Mouse (Mus musculus) liver, embryonic 14.5 days (tissue): Measurements from ENCODE around the gene Zfp579. TPM values are rescaled to one million over a fixed set of nuclear protein-coding genes. Genes with fewer than 3 reads are reported as not detected.

Experiments used
- ATAC-seq: fragments of 200-750 bp; cut with Nextera tagmentation; 2 replicates; pipeline ENCODE4 v1.8.0; 2017; ENCODE audit warnings: moderate number of reproducible peaks, mild to moderate bottlenecking, moderate library complexity; ENCODE audit not compliant: insufficient read depth
- DNase-seq, 3 experiments: peaks; one replicate each; pipeline ENCODE4 v3.0.0-alpha.2; 2012 to 2013; ENCODE audit warnings: low read depth in 3 of 3, low spot score in 3 of 3
- H3K27ac ChIP-seq: fragments of 300-500 bp; sonication (generic); 2 replicates; pipeline ENCODE4 v1.5.1; 2014; ENCODE audit warnings: moderate library complexity, mild to moderate bottlenecking, control low read depth, inconsistent platforms
- H3K27me3 ChIP-seq: fragments of 300-500 bp; sonication (generic); 2 replicates; pipeline ENCODE4 v1.6.1; 2014; ENCODE audit warnings: mild to moderate bottlenecking, low read length, moderate library complexity; ENCODE audit not compliant: control insufficient read depth, insufficient read depth
- H3K36me3 ChIP-seq: fragments of 300-500 bp; sonication (generic); replicated peaks from 2 replicates; pipeline ENCODE4 v1.6.1; 2014; ENCODE audit warnings: low read depth; ENCODE audit not compliant: control insufficient read depth, insufficient read depth
- H3K4me1 ChIP-seq, 2 experiments: fragments of 200-500 bp in 1 of 2; fragments of 300-500 bp in 1 of 2; sonication (generic) in 1 of 2; replicated peaks; 2 replicates each; pipeline ENCODE4 v1.6.1; 2012 to 2014; ENCODE audit warnings: antibody characterized with exemption in 1 of 2, inconsistent platforms in 1 of 2, low read length in 1 of 2; ENCODE audit not compliant: control insufficient read depth in 2 of 2, insufficient read depth in 2 of 2
- H3K4me2 ChIP-seq: fragments of 300-500 bp; sonication (generic); 2 replicates; pipeline ENCODE4 v1.6.1; 2014; ENCODE audit warnings: low read depth, mild to moderate bottlenecking, control low read depth, moderate library complexity
- H3K4me3 ChIP-seq, 2 experiments: fragments of 200-500 bp in 1 of 2; fragments of 300-500 bp in 1 of 2; sonication (generic) in 1 of 2; 2 replicates each; pipeline ENCODE4 v1.5.1; 2012 to 2014; ENCODE audit warnings: low read depth in 2 of 2, low read length in 2 of 2, mild to moderate bottlenecking in 2 of 2, control low read depth in 1 of 2, inconsistent platforms in 1 of 2, moderate library complexity in 1 of 2; ENCODE audit not compliant: insufficient read depth in 1 of 2
- H3K9ac ChIP-seq: fragments of 300-500 bp; sonication (generic); replicated peaks from 2 replicates; pipeline ENCODE4 v1.6.1; 2014; ENCODE audit warnings: mild to moderate bottlenecking, control low read depth, moderate library complexity
- H3K9me3 ChIP-seq: fragments of 300-500 bp; sonication (generic); 2 replicates; pipeline ENCODE4 v1.6.1; 2016; ENCODE audit warnings: low read length, mixed read lengths; ENCODE audit not compliant: control insufficient read depth
- CTCF ChIP-seq: IDR thresholded peaks from 2 replicates; pipeline ENCODE4 v1.5.1; 2016; ENCODE audit warnings: antibody characterized with exemption, low read depth, control low read depth
- EP300 ChIP-seq: IDR thresholded peaks from 2 replicates; pipeline ENCODE4 v1.6.1; 2016; ENCODE audit warnings: antibody characterized with exemption, low read depth
- WGBS: fragments of 180-500 bp; shearing (Covaris S2); extraction: QIAGEN DNeasy Blood & Tissue Kit; methylation state at CpG from one replicate; pipeline ENCODE4 v1.1.7; 2014; ENCODE audit not compliant: insufficient replicate concordance; 5-methylcytosine and 5-hydroxymethylcytosine counted together
- polyA plus RNA-seq, 2 experiments: library from polyadenylated mRNA; depleted of rRNA in 1 of 2; stranded (reverse) in 1 of 2; unstranded in 1 of 2; fragments of >200 nt; fragmentation: Nextera tagmentation in 1 of 2; extraction: Ambion mirVana in 1 of 2; gene quantifications; 2 replicates each; pipeline versions ENCODE4 v1.2.1 to v1.2.3; 2012 to 2014

Gene Zfp579
- polyA plus RNA-seq, 2 experiments: 2.8 to 6.7 TPM

DNA sequence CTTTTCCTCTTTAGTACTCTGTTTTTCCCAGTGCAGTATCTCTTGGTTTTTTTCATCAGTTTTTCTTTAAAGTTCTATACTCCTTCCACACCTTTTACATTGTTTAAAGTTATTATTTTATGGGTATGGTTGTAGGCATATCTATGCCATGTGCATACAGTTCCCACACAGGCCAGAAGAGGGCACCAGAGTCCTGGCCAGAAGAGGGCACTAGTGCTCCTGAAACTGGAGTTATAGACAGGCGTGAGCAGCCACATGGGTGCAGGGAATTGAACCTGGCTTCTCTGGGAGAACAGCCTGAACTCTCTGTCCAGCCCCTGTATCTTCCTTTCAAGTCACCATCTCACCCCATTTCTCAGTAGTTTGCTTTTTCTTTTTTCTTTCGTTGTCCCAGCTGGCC, 57.5 kb downstream of the Zfp579 start:
- H3K27ac ChIP-seq: no peak overlapping the region
- H3K27me3 ChIP-seq: no peaks in the 10 kb centered on the region
- peak; percentile 43 to 46 (median 45) for DNase-seq
- WGBS: 42% methylated on average over 2 of the region's 2 CpGs
- 0 out of 4 replicates have a peak, but pooled peaks cover 0 to 2% of the 10 kb centered on the region in 2 experiments for H3K4me1 ChIP-seq
- no peak overlapping the region for H3K4me2 ChIP-seq
- H3K9me3 ChIP-seq: no peaks in the 10 kb centered on the region
- ATAC-seq: peak; percentile 19; the same call in 1 of the 2 replicates
- no peaks in the 10 kb centered on the region for H3K36me3 ChIP-seq
- H3K4me3 ChIP-seq: no peak overlapping the region
- TF ChIP-seq EP300 (no peak), CTCF (peak; percentile 96)
- H3K9ac ChIP-seq: no peak overlapping the region

DNA sequence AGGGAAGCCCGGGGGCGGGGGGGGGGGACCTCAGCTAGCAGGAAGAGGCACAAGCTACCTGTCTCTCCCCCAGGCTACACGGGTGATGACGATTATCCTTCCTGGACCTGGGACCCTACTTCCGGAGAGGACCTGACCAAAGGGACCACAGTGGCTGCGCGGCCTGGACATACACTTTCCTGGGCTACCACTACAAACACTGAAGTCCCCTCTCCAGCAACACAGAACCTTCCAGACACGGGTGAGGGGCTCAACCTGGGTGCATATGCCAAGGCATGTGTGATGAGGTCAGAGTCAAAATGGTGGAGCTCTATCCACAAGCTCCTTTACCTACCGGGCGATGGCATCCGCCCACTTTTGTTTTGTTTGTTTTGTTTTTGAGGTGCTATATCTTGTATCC, 58.6 kb downstream of the Zfp579 start:
- Histone ChIP-seq H3K27ac (no peak overlapping the region), H3K9me3 (no peaks in the 10 kb centered on the region), H3K27me3 (no peaks in the 10 kb centered on the region), H3K4me2 (no peak overlapping the region), H3K36me3 (no peaks in the 10 kb centered on the region), H3K4me1 (no peaks in the 10 kb centered on the region), H3K4me3 (no peak overlapping the region), H3K9ac (no peak overlapping the region)
- DNase-seq (no peak), ATAC-seq (no peak)
- WGBS: 59% methylated on average over 10 of the region's 11 CpGs
- TF ChIP-seq EP300 (no peak), CTCF (no peak)

DNA sequence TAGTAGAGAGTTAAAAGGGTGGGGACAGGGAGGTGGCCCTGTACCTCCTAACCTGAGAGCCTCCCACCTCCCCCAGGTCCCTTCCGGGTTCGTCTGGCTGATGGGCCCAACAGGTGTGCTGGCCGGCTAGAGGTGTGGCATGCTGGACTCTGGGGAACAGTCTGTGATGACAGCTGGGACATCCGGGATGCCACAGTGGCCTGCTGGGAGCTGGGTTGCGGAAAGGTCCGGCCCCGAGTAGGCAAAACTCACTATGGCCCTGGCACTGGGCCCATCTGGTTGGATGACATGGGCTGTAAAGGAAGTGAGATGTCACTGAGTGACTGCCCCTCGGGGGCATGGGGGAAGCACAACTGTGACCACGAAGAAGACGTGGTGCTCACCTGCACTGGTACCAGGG, 59.1 kb downstream of the Zfp579 start:
- TF ChIP-seq CTCF (no peak), EP300 (no peak)
- ATAC-seq (no peak), DNase-seq (no peak)
- Histone ChIP-seq H3K36me3 (no peaks in the 10 kb centered on the region), H3K4me3 (no peak overlapping the region), H3K9ac (no peak overlapping the region), H3K27me3 (no peaks in the 10 kb centered on the region), H3K4me1 (no peaks in the 10 kb centered on the region), H3K9me3 (no peaks in the 10 kb centered on the region), H3K4me2 (no peak overlapping the region), H3K27ac (no peak overlapping the region)
- 61% methylated on average over 10 of the region's 10 CpGs for WGBS

DNA sequence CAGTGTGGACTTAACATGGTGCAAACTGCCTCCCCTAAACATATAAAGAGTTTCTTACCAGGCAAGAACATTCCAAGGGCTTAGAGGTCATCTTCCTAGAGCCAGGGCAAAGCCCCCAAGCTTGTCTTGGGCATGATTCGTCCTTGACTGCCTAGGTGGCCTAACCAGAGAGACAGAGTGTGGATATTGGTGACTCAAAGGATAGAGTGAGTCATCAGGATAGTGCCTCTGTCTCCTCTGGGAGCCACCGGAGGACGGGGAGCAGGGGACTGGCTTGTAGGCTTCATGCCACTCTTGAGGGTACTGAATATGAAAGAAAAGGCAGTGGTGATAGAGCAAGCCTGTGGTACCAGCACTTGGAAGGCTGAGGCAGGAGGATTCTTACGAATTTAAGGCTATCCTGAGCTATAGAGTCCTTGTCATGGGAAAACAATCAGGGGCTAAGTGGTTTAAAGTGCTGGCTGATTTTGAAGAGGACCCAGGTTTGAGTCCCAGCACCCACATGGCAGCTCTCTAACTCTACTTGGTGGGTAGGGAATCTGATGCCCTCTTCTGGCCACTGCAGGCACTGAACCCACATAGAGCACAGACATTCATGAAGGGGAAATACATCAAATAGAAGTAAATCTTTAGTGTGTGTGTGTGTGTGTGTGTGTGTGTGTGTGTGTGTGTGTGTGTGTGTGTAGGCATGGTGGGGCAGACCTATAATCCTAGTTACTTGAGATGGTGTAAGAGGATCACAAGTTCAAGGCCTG, 61.6 kb downstream of the Zfp579 start:
- ATAC-seq (no peak), DNase-seq (no peak)
- Histone ChIP-seq H3K4me2 (no peak overlapping the region), H3K9ac (no peak overlapping the region), H3K4me3 (no peak overlapping the region), H3K9me3 (no peaks in the 10 kb centered on the region), H3K36me3 (no peaks in the 10 kb centered on the region), H3K4me1 (no peaks in the 10 kb centered on the region), H3K27ac (no peak overlapping the region), H3K27me3 (no peaks in the 10 kb centered on the region)
- TF ChIP-seq CTCF (peak; percentile 37), EP300 (no peak)
- 54% methylated on average over 4 of the region's 4 CpGs for WGBS

Other genes with a start within 250 kb of the Zfp579 start
Only the 30 nearest of the 31 such genes appear.
- gene Fam71e2, start 224.9 kb downstream of the Zfp579 start, polyA plus RNA-seq (2012; rRNA removed): not detected in 2 replicates
- not detected in 2 replicates for gene Fam71e2, start 224.9 kb downstream of the Zfp579 start, polyA plus RNA-seq (2014; fragmentation: Nextera tagmentation; extraction: Ambion mirVana)
- 0.03 and 0.09 TPM in 2 replicates for gene Il11, start 213.3 kb downstream of the Zfp579 start, polyA plus RNA-seq (2012; rRNA removed)
- not detected in 2 replicates for gene Il11, start 213.3 kb downstream of the Zfp579 start, polyA plus RNA-seq (2014; fragmentation: Nextera tagmentation; extraction: Ambion mirVana)
- gene Tmem190, start 213.2 kb downstream of the Zfp579 start, polyA plus RNA-seq (2012; rRNA removed): not detected in 2 replicates
- gene Tmem190, start 213.2 kb downstream of the Zfp579 start, polyA plus RNA-seq (2014; fragmentation: Nextera tagmentation; extraction: Ambion mirVana): not detected in 2 replicates
- gene Tmem238, start 206.5 kb downstream of the Zfp579 start, polyA plus RNA-seq (2012; rRNA removed): 7.5 and 8.2 TPM in 2 replicates
- gene Tmem238, start 206.5 kb downstream of the Zfp579 start, polyA plus RNA-seq (2014; fragmentation: Nextera tagmentation; extraction: Ambion mirVana): 5.4 and 5.8 TPM in 2 replicates
- 237 and 307 TPM in 2 replicates for gene Rpl28, start 203.3 kb downstream of the Zfp579 start, polyA plus RNA-seq (2012; rRNA removed)
- 185 and 186 TPM in 2 replicates for gene Rpl28, start 203.3 kb downstream of the Zfp579 start, polyA plus RNA-seq (2014; fragmentation: Nextera tagmentation; extraction: Ambion mirVana)
- gene Ube2s, start 183.6 kb downstream of the Zfp579 start, polyA plus RNA-seq (2012; rRNA removed): 186 and 265 TPM in 2 replicates
- gene Ube2s, start 183.6 kb downstream of the Zfp579 start, polyA plus RNA-seq (2014; fragmentation: Nextera tagmentation; extraction: Ambion mirVana): 295 and 316 TPM in 2 replicates
- gene Shisa7, start 151.5 kb downstream of the Zfp579 start, polyA plus RNA-seq (2012; rRNA removed): 0.01 and 0.14 TPM in 2 replicates
- gene Shisa7, start 151.5 kb downstream of the Zfp579 start, polyA plus RNA-seq (2014; fragmentation: Nextera tagmentation; extraction: Ambion mirVana): not detected in 2 replicates
- gene Isoc2b, start 125.9 kb downstream of the Zfp579 start, polyA plus RNA-seq (2012; rRNA removed): 1.6 and 2.4 TPM in 2 replicates
- gene Isoc2b, start 125.9 kb downstream of the Zfp579 start, polyA plus RNA-seq (2014; fragmentation: Nextera tagmentation; extraction: Ambion mirVana): 2.8 and 3.8 TPM in 2 replicates
- gene Isoc2a, start 119.0 kb downstream of the Zfp579 start, polyA plus RNA-seq (2012; rRNA removed): 6.6 and 6.7 TPM in 2 replicates
- 0.56 and 0.86 TPM in 2 replicates for gene Isoc2a, start 119.0 kb downstream of the Zfp579 start, polyA plus RNA-seq (2014; fragmentation: Nextera tagmentation; extraction: Ambion mirVana)
- gene Gm36210, start 89.6 kb downstream of the Zfp579 start, polyA plus RNA-seq (2012; rRNA removed): 0.02 TPM in 1 of 2 replicates, not detected in the other
- gene Gm36210, start 89.6 kb downstream of the Zfp579 start, polyA plus RNA-seq (2014; fragmentation: Nextera tagmentation; extraction: Ambion mirVana): not detected in 2 replicates
- gene Zfp628, start 80.9 kb downstream of the Zfp579 start, polyA plus RNA-seq (2012; rRNA removed): 2.9 and 3.7 TPM in 2 replicates
- 1.5 and 1.6 TPM in 2 replicates for gene Zfp628, start 80.9 kb downstream of the Zfp579 start, polyA plus RNA-seq (2014; fragmentation: Nextera tagmentation; extraction: Ambion mirVana)
- 0.38 and 0.39 TPM in 2 replicates for gene Nat14, start 74.1 kb downstream of the Zfp579 start, polyA plus RNA-seq (2012; rRNA removed)
- 0.10 and 0.11 TPM in 2 replicates for gene Nat14, start 74.1 kb downstream of the Zfp579 start, polyA plus RNA-seq (2014; fragmentation: Nextera tagmentation; extraction: Ambion mirVana)
- gene Ssc5d, start 70.4 kb downstream of the Zfp579 start, polyA plus RNA-seq (2012; rRNA removed): 0.12 and 0.14 TPM in 2 replicates
- 0.03 and 0.09 TPM in 2 replicates for gene Ssc5d, start 70.4 kb downstream of the Zfp579 start, polyA plus RNA-seq (2014; fragmentation: Nextera tagmentation; extraction: Ambion mirVana)
- 0.01 and 0.02 TPM in 2 replicates for gene Sbk2, start 31.8 kb downstream of the Zfp579 start, polyA plus RNA-seq (2012; rRNA removed)
- not detected in 2 replicates for gene Sbk2, start 31.8 kb downstream of the Zfp579 start, polyA plus RNA-seq (2014; fragmentation: Nextera tagmentation; extraction: Ambion mirVana)
- not detected in 2 replicates for gene Sbk3, start 25.0 kb downstream of the Zfp579 start, polyA plus RNA-seq (2012; rRNA removed)
- not detected in 2 replicates for gene Sbk3, start 25.0 kb downstream of the Zfp579 start, polyA plus RNA-seq (2014; fragmentation: Nextera tagmentation; extraction: Ambion mirVana)
- gene Zfp524, start 18.3 kb upstream of the Zfp579 start, polyA plus RNA-seq (2012; rRNA removed): 9.1 and 9.5 TPM in 2 replicates
- gene Zfp524, start 18.3 kb upstream of the Zfp579 start, polyA plus RNA-seq (2014; fragmentation: Nextera tagmentation; extraction: Ambion mirVana): 8.9 TPM in 2 replicates
- gene Fiz1, start 18.5 kb upstream of the Zfp579 start, polyA plus RNA-seq (2012; rRNA removed): 12.1 and 14.1 TPM in 2 replicates
- 10.7 and 13.2 TPM in 2 replicates for gene Fiz1, start 18.5 kb upstream of the Zfp579 start, polyA plus RNA-seq (2014; fragmentation: Nextera tagmentation; extraction: Ambion mirVana)
- gene Gm44973, start 19.3 kb upstream of the Zfp579 start, polyA plus RNA-seq (2012; rRNA removed): 0.03 and 0.10 TPM in 2 replicates
- gene Gm44973, start 19.3 kb upstream of the Zfp579 start, polyA plus RNA-seq (2014; fragmentation: Nextera tagmentation; extraction: Ambion mirVana): 1.6 and 1.9 TPM in 2 replicates
- gene Zfp865, start 24.2 kb upstream of the Zfp579 start, polyA plus RNA-seq (2012; rRNA removed): 6.4 and 7.6 TPM in 2 replicates
- gene Zfp865, start 24.2 kb upstream of the Zfp579 start, polyA plus RNA-seq (2014; fragmentation: Nextera tagmentation; extraction: Ambion mirVana): 0.98 and 1.0 TPM in 2 replicates
- gene Ccdc106, start 24.4 kb upstream of the Zfp579 start, polyA plus RNA-seq (2012; rRNA removed): 0.49 and 0.64 TPM in 2 replicates
- gene Ccdc106, start 24.4 kb upstream of the Zfp579 start, polyA plus RNA-seq (2014; fragmentation: Nextera tagmentation; extraction: Ambion mirVana): 0.24 and 0.35 TPM in 2 replicates
- not detected in 2 replicates for gene 4632433K11Rik, start 38.0 kb upstream of the Zfp579 start, polyA plus RNA-seq (2012; rRNA removed)
- not detected in 2 replicates for gene 4632433K11Rik, start 38.0 kb upstream of the Zfp579 start, polyA plus RNA-seq (2014; fragmentation: Nextera tagmentation; extraction: Ambion mirVana)
- gene Zfp784, start 42.3 kb upstream of the Zfp579 start, polyA plus RNA-seq (2012; rRNA removed): 0.90 and 0.96 TPM in 2 replicates
- gene Zfp784, start 42.3 kb upstream of the Zfp579 start, polyA plus RNA-seq (2014; fragmentation: Nextera tagmentation; extraction: Ambion mirVana): 0.86 and 1.0 TPM in 2 replicates
- gene Zfp580, start 55.4 kb upstream of the Zfp579 start, polyA plus RNA-seq (2012; rRNA removed): 1.4 and 1.7 TPM in 2 replicates
- 1.6 and 1.8 TPM in 2 replicates for gene Zfp580, start 55.4 kb upstream of the Zfp579 start, polyA plus RNA-seq (2014; fragmentation: Nextera tagmentation; extraction: Ambion mirVana)
- gene U2af2, start 66.0 kb upstream of the Zfp579 start, polyA plus RNA-seq (2012; rRNA removed): 110 and 132 TPM in 2 replicates
- gene U2af2, start 66.0 kb upstream of the Zfp579 start, polyA plus RNA-seq (2014; fragmentation: Nextera tagmentation; extraction: Ambion mirVana): 52.2 and 60.2 TPM in 2 replicates
- gene Epn1, start 84.1 kb upstream of the Zfp579 start, polyA plus RNA-seq (2012; rRNA removed): 54.4 and 57.5 TPM in 2 replicates
- gene Epn1, start 84.1 kb upstream of the Zfp579 start, polyA plus RNA-seq (2014; fragmentation: Nextera tagmentation; extraction: Ambion mirVana): 45.4 and 56.7 TPM in 2 replicates
- not detected in 2 replicates for gene Rfpl4, start 120.8 kb upstream of the Zfp579 start, polyA plus RNA-seq (2012; rRNA removed)
- gene Rfpl4, start 120.8 kb upstream of the Zfp579 start, polyA plus RNA-seq (2014; fragmentation: Nextera tagmentation; extraction: Ambion mirVana): not detected in 2 replicates
- gene Rasl2-9, start 129.8 kb upstream of the Zfp579 start, polyA plus RNA-seq (2012; rRNA removed): 0.08 and 0.28 TPM in 2 replicates
- 0.28 and 0.38 TPM in 2 replicates for gene Rasl2-9, start 129.8 kb upstream of the Zfp579 start, polyA plus RNA-seq (2014; fragmentation: Nextera tagmentation; extraction: Ambion mirVana)
- gene Vmn1r55, start 153.5 kb upstream of the Zfp579 start, polyA plus RNA-seq (2012; rRNA removed): not detected in 2 replicates
- not detected in 2 replicates for gene Vmn1r55, start 153.5 kb upstream of the Zfp579 start, polyA plus RNA-seq (2014; fragmentation: Nextera tagmentation; extraction: Ambion mirVana)
- not detected in 2 replicates for gene Vmn1r56, start 200.6 kb upstream of the Zfp579 start, polyA plus RNA-seq (2012; rRNA removed)
- not detected in 2 replicates for gene Vmn1r56, start 200.6 kb upstream of the Zfp579 start, polyA plus RNA-seq (2014; fragmentation: Nextera tagmentation; extraction: Ambion mirVana)
- gene Vmn1r57, start 222.3 kb upstream of the Zfp579 start, polyA plus RNA-seq (2012; rRNA removed): not detected in 2 replicates
- gene Vmn1r57, start 222.3 kb upstream of the Zfp579 start, polyA plus RNA-seq (2014; fragmentation: Nextera tagmentation; extraction: Ambion mirVana): not detected in 2 replicates